11 mouse cellular contexts compared by ENCODE assay signal in the genomic region with DNA sequence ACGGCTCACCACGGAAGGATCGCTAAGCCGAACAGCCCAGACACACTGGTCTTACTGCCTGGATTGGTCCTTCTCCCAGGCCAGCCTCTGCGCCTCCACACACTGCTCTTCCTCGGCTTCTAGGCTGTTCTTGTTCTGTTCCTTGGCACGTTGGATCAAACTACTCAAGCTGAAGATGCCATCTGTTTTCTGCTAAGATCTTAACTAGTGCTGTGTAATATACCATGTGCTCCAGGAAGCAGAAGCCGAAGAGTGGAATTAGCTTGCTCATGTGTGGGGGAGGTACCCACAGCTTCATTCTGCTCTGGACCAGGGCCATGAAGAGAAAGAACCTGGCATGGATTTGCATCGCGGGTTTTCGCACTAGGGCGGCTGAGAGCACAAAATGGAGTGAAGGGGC. TPM values are rescaled to one million over a fixed set of nuclear protein-coding genes. Genes with fewer than 3 reads are reported as not detected.
A peak's percentile ranks its signal among the peaks of the same experiment; 100 is the strongest.
DNase-seq lines count a peak whose midpoint lies in the region; ATAC-seq and TF ChIP-seq lines count a peak whose summit lies in the region.
"Had no signal": no experiment of that assay in that cellular context is flagged by ENCODE, and none has a peak within 500 bp of the region (broad histone marks: within the 10 kb centered on the region; RNA-seq: fewer than 3 reads in every experiment).

No protein-coding gene starts in this region.

- DNase-seq in hindbrain, embryonic 14.5 days (ENCODE audit: low spot score): no peak
- peak; percentile 34 for DNase-seq in cerebellum, adult 11-12 months
- DNase-seq in frontal cortex, postnatal 36 days (ENCODE audit: low spot score in 2 of 2): peak; percentile 72 to 86
- peak; percentile 71 to 74 for DNase-seq in right cerebral cortex, adult 2 months (ENCODE audit: low spot score in 2 of 2)
- DNase-seq in kidney, postnatal 10 days: no peak
- DNase-seq in lung, adult 2 months: no peak

- no peak overlapping the region for H3K9ac ChIP-seq in hindbrain, embryonic 16.5 days (ENCODE audit: low read depth, low read length)
- H3K9ac ChIP-seq in hindbrain, embryonic 14.5 days: no peak overlapping the region
- H3K9ac ChIP-seq: kidney, embryonic 15.5 days; liver, embryonic 12.5 days; stomach, embryonic 15.5 days had no signal

- TF ChIP-seq CTCF in lung, adult 2 months (IDR thresholded peaks at IDR 0.05; ENCODE audit: insufficient read depth, low read length): no peak

- H3K4me3 ChIP-seq in hindbrain, embryonic 16.5 days (ENCODE audit: low read length): no peak overlapping the region
- no peak overlapping the region for H3K4me3 ChIP-seq in hindbrain, embryonic 14.5 days (replicated peaks; ENCODE audit: low read length)
- no peak overlapping the region for H3K4me3 ChIP-seq in lung, adult 2 months (replicated peaks; ENCODE audit: extremely low read depth, low read depth, low read length)
- H3K4me3 ChIP-seq: kidney, embryonic 15.5 days; liver, embryonic 12.5 days; stomach, embryonic 15.5 days had no signal

- no peak for TF ChIP-seq POLR2A in lung, adult 2 months (IDR thresholded peaks at IDR 0.05; ENCODE audit: borderline replicate concordance, extremely low read depth, low read depth, low read length)

- no peak overlapping the region for H3K4me2 ChIP-seq in hindbrain, embryonic 16.5 days (ENCODE audit: low read length)
- no peak overlapping the region for H3K4me2 ChIP-seq in hindbrain, embryonic 14.5 days (replicated peaks)
- H3K4me2 ChIP-seq: kidney, embryonic 15.5 days; liver, embryonic 12.5 days; stomach, embryonic 15.5 days had no signal

- H3K27me3 ChIP-seq in hindbrain, embryonic 16.5 days (replicated peaks; ENCODE audit: control insufficient read depth, insufficient read depth, low read length): no peaks in the 10 kb centered on the region
- H3K27me3 ChIP-seq in hindbrain, embryonic 14.5 days (ENCODE audit: control insufficient read depth, insufficient read depth, low read length): no peaks in the 10 kb centered on the region
- H3K27me3 ChIP-seq: kidney, embryonic 15.5 days; liver, embryonic 12.5 days; stomach, embryonic 15.5 days had no signal

- H3K4me1 ChIP-seq in hindbrain, embryonic 16.5 days (ENCODE audit: control insufficient read depth, insufficient read depth, low read depth, low read length): no peaks in the 10 kb centered on the region
- H3K4me1 ChIP-seq in hindbrain, embryonic 14.5 days (replicated peaks; ENCODE audit: control insufficient read depth, insufficient read depth, low read length): no peaks in the 10 kb centered on the region
- 0 out of 2 replicates have a peak, but pooled peaks cover 2% of the 10 kb centered on the region for H3K4me1 ChIP-seq in lung, adult 2 months (ENCODE audit: control insufficient read depth, insufficient read depth, low read length)
- H3K4me1 ChIP-seq: kidney, embryonic 15.5 days; liver, embryonic 12.5 days; stomach, embryonic 15.5 days had no signal

- no peak overlapping the region for H3K27ac ChIP-seq in hindbrain, embryonic 16.5 days (ENCODE audit: low read depth, low read length)
- H3K27ac ChIP-seq in hindbrain, embryonic 14.5 days: no peak overlapping the region
- H3K27ac ChIP-seq: kidney, embryonic 15.5 days; liver, embryonic 12.5 days; stomach, embryonic 15.5 days had no signal

- 0 out of 2 replicates have a peak, but pooled peaks have one; percentile 9 for ATAC-seq in hindbrain, embryonic 16.5 days
- no peak for ATAC-seq in hindbrain, embryonic 14.5 days (ENCODE audit: low FRiP score)
- no peak for ATAC-seq in activated CD4-positive, CD25-positive, alpha-beta regulatory T cell, adult 4 months
- ATAC-seq: liver, embryonic 12.5 days had no signal

- H3K36me3 ChIP-seq in hindbrain, embryonic 16.5 days (ENCODE audit: control insufficient read depth, insufficient read depth, low read length): no peaks in the 10 kb centered on the region
- H3K36me3 ChIP-seq in hindbrain, embryonic 14.5 days (replicated peaks; ENCODE audit: control insufficient read depth, insufficient read depth): no peaks in the 10 kb centered on the region
- H3K36me3 ChIP-seq: kidney, embryonic 15.5 days; liver, embryonic 12.5 days; stomach, embryonic 15.5 days had no signal

- no peaks in the 10 kb centered on the region for H3K9me3 ChIP-seq in hindbrain, embryonic 16.5 days (ENCODE audit: control insufficient read depth, low read length)
- H3K9me3 ChIP-seq in hindbrain, embryonic 14.5 days (ENCODE audit: control insufficient read depth, low read length): no peaks in the 10 kb centered on the region
- H3K9me3 ChIP-seq: kidney, embryonic 15.5 days; liver, embryonic 12.5 days; stomach, embryonic 15.5 days had no signal

- WGBS in hindbrain, embryonic 16.5 days: 91% methylated on average over 12 of the region's 12 CpGs
- WGBS in hindbrain, embryonic 14.5 days: 90% methylated on average over 12 of the region's 12 CpGs
- WGBS in lung, adult 2 months: 91% methylated on average over 12 of the region's 12 CpGs

RNA-seq across cellular contexts. Expression of a gene that starts 11.2 kb away (rescaled TPM):
- 162 and 168 TPM in 2 replicates for polyA plus RNA-seq in hindbrain, embryonic 16.5 days (2015; fragmentation: Nextera tagmentation; extraction: Ambion mirVana)
- 228 and 233 TPM in 2 replicates for polyA plus RNA-seq in hindbrain, embryonic 14.5 days (2014; fragmentation: Nextera tagmentation; extraction: Ambion mirVana)
- polyA plus RNA-seq in activated CD4-positive, CD25-positive, alpha-beta regulatory T cell, adult 4 months (2017; shearing (Covaris generic)): 100 to 1,000 TPM; 168 to 169 TPM
- 107 TPM in 2 replicates for polyA plus RNA-seq in lung, adult 2 months (2012; rRNA removed)

Comparison
In these comparisons a context has a peak if more than half of its experiments do, and no peak if none do; other contexts are left out.
1. DNase-seq: peak in cerebellum, adult 11-12 months (single experiment), frontal cortex, postnatal 36 days (2 of 2) and right cerebral cortex, adult 2 months (2 of 2); none in hindbrain, embryonic 14.5 days (single experiment), kidney, postnatal 10 days (single experiment) and lung, adult 2 months (single experiment).